Mouse (Mus musculus) frontal cortex, postnatal 14 days (tissue): Measurements from ENCODE around the gene Abcc3.
"Not testable (repeated sequence)": the region's sequence is repeated elsewhere in the genome, so short reads cannot be mapped to it uniquely, and the experiment has no call there.

ENCODE experiments used
- DNase-seq, 2 experiments: peaks; one replicate each; pipeline ENCODE4 v3.0.0; 2022; ENCODE audit warnings: low spot score in 2 of 2

The Abcc3 gene

DNA sequence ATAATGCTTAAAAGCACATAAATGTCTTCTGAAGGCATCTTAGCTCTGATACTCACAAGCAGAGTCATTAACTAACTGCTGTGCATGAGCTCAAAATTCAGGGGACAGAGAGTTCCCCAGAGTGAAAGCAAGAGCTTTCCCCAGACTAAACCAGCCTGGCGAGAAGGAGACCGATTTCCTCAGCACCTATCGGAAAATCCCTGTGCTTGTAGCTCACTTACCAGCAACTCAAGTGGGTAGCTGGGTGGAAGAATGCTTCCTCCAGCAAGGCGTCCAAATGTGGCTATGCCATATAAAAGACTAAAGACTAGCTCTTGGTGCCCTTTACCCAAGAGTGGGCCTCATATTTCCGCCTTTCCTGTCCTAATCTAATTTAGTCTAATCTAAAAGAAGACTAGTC lies 9.9 kb upstream of the Abcc3 start:
- no peak for DNase-seq

DNA sequence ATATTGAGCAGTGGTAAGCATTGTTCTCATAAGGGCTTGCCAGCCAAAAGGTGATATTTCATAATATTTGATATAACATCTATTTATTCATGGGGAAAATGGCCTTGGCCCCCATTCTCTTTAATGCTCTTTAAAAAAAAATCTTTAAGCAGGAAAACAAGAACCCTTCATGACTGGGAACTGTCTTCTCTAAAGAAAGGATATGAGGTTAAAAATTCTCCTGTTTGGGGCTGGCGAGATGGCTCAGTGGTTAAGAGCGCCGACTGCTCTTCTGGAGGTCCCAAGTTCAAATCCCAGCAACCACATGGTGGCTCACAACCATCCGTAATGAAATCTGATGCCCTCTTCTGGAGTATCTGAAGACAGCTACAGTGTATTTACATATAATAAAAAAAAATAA lies 9.2 kb upstream of the Abcc3 start:
- DNase-seq = not testable (repeated sequence)

DNA sequence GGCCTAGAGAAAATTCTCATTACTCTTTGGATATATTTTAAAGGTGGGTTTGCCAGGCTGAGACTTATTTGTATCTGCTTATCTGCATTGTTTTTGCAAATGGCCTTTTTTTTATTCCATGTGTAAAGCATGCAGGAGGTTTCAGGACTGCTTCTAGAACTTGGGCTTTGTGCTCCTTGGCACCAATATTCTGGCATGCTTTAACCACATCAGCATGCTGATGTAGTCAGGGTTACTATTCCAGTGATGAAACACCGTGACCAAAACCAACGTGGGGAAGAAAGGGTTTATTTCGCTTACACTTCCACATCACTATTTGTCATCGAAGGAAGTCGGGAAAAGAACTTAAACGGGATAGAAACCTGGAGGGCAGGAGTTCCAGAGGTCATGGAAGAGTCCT lies 8.2 kb upstream of the Abcc3 start:
- DNase-seq = no peak

DNA sequence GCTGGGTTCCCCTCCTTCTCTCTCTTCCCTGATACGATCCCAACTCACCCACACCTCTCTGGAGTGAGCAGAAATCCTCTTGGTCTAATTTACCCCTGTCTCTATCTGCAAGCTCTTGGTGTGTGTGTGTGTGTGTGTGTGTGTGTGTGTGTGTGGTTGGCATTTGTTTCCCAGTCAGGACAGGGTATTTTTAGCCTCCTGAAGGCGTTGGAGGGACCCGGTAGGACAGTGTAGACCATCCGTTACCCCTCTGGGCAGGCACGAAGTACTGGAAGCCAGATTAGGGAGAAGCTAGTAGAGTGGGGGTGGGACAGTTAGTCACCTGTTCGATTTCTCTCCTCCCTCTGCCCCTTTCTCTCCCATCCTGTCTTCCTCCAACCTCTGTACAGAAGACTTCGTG lies 1.3 kb upstream of the Abcc3 start:
- DNase-seq = no peak

DNA sequence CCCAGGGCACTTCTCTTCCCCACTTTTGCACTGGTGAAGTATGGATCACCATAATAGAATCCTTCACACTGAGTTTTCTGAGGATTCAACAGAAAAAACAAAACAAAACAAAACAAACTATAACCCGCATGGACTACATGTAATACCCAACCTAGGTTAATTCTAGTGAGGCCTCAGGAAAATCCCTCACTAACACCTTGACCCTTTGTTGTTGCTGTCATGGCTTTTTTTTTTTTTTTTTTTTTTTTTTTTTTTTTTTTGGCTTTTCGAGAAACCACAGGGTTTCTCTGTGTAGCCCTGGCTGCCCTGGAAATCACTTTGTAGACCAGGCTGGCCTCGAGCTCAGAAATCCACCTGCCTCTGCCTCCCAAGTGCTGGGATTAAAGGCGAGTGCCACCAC lies 693 bp upstream of the Abcc3 start:
- DNase-seq = not testable (repeated sequence)

DNA sequence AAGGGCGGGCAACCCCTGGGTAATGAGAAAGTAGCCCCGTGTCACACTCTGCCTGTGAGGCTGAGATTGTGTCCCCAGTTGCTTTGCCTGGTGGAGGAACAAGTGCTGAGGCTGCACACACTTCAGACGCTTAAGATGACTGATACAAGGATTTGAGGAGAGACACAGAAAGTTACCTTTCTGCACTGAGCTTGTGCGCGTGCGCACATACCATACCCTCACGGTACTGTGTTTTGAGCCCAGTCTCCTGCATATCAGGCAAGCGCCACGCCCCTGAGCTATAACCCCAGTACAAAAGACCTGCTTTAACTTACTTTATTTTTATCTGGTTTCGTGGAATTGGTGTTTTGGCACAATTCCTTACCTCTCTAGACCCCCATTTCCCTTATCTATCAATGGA lies 1.1 kb downstream of the Abcc3 start:
- no peak for DNase-seq

DNA sequence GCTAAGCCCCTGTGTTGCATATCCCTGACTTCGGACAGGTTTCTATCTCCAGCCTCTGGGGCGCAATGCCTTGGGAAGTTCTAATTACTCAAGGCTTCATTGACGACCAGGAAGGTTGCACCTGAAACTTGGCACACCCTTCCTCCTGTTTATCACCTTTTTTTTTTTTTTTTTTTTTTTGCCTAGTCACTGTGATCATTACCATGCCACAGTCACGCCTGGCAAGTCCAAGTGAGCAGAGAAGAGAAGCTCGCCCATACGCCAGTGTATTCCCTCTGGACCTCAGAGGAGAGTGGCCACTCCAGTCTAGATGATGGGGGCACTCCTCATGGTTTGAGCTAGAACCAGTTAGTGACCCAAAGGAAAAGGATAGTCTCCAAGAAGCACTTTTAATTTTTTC lies 2.0 kb downstream of the Abcc3 start:
- no peak for DNase-seq

DNA sequence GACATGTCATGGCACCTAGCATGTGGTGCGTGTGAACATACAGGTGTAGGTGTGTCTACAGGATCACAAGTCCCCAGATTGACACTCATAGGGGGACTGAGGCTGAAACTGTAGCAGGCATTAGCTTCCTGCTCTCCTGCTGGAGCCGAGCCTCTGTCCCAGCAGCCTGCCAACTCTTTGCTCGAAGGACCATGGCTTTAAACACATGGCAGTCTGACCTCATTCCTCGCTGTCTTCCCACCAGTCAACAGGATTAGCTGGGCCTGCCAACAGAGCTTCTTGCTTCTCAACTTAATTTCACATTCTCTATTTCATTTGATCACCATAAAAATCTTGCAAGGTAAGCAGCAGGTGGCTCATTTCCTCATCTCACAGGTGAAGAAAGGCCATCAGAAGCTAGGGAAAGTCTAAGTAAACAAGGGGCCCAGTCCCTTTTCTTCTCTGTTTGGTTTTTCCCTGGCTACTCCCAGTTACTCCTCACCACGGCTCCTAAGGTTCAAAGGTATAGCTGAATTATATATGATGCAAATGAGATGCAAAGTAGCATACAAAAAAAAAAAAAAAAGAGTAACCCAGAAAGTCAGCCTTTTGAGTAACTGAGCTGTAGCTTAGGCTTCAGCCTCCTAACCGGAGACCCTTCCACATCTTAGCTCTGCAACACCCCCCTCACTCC lies 2.9 kb downstream of the Abcc3 start:
- DNase-seq = no peak

DNA sequence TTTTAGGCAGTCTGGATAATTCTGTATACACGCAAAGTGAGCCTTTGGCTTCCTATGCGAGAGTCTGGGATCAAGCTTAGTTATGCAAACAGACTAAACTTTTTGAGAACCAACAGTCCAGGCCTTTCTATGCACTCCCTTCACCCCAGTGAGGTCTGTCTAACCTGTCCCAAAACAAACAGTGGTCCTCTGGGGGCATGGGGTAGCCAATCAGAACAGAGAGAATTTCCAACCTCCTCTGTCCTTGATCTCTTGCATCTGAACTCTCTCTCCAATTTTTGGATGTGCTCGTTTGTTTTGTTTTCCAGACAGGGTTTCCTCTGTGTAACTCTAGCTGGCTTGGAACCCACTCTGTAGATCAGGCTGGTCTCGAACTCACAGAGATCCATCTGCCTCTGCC lies 3.8 kb downstream of the Abcc3 start:
- DNase-seq = no peak

DNA sequence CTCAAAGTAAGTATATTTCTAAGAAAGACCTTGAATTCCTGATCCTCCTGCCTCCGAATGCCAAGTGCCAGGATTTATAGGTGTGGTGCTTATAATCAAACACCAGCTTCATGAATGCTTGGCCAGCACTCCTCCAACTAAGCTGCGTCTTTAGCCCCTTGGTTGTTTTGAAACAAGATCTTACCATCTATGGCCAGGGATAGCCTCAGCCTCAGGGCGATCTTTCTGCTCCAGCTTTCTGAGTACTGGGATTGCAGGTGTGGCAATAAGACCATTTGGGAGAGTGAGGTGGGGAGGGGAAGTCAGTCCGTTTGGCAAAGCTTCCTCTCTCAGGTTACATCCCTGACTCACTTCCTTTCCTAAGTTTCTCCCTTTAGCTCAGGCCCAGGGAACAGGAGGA lies 5.0 kb downstream of the Abcc3 start:
- DNase-seq = no peak

DNA sequence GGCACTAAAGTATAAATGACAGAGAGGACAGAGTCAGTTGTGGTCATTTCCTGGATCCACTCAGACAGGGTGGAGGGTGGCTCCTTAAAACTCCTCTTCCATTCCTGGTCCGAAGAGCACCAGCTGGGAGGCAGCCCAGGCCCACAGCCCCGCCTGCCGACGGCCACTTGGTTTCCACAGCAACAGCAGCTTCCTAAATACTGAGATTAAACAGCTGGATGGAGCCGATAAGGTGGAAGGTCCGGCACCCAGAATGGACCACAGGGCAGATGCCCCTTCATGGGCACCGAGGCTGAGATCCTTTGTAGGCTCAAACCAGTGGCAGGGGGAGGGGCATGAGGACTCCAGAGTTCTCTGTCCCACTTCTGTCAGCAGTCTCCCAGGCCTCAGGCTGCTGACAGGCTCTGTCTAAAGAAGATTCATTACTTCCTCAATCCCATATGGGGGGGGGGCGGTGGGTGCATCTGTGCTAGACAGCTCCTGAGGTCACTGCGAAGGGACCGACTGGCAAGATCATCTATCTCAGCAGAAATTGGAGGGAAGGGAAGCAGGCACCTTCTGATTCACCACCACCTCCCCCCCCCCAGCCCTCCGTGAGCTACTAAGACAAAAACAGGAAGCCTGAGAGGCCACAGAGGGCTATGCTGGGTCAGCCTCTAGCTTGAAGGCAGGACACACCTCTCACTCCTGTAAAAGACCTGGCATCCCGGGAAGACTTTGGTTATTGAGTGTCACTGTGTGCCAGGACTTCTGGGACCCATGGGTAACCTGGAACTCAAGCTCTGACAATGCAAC lies 6.6 kb downstream of the Abcc3 start:
- DNase-seq = no peak

DNA sequence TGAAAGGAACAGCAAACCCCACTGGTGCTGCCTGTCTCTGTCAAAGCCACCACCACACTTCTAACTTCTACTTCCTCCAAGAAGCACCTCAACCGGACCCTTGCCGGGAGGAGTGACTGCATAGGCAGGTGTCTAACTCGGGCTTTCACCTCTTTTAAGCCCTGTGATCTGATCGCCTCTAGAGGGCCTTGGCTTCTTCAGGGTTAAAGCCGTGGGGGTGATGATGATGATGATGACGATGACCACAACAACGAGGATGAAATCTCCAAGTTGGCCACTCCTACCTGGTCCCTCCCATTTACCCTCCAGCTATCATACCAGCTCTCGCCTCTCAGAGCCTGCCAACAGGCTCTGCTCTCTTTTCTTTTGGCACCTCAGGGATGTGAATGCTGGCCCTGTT lies 13.1 kb downstream of the Abcc3 start:
- DNase-seq = no peak

DNA sequence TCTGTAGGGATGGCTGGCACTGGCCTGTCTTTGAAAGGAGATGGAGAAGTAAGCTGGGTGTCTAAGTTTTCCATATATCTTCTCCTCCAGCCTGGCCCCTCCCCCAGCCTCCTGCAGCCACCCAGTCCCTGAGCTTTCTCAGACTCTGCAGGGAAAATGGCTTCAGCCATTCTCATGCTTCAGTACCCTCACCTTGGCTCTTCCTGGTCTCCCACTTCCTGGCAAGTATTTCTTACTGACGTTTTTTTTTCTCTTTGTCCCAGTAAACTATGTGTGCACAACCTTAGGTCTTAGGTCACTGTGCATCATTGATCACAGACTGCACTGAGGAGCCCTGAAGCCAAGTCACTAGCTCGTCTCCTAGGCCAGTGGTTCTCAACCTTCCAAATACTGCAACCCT lies 13.7 kb downstream of the Abcc3 start:
- DNase-seq = no peak

DNA sequence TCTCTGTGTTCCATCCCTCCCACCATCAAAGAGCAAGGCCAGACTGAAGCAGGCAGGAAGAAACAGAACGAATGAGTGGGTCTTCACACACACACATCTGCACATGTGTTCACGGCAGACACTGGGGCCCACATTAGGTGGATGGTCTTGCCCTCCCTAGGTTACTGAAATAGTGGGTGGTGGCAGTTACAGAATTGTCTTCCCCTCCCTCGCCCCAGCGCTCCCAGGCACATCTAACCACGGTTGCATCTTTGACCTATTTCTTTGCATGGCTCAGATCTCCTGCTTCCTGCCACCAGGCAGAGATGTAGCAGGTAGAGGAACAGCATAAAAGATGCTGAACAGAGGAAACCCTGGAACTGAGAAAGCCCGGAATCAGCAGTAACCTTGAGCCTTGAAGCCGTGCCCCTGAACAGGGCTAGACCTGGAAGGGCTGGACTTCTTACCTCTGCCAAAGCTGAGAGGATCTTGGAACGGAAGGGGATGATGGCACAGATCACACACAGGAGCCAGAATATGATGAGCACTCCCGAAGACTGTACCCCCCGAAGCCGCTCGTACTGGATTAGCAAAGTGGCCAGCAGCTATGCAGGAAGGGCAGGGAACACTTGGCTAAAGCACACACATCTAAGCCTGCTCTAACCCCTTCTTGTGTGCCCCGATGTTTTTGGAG lies 18.4 kb downstream of the Abcc3 start:
- no peak for DNase-seq

DNA sequence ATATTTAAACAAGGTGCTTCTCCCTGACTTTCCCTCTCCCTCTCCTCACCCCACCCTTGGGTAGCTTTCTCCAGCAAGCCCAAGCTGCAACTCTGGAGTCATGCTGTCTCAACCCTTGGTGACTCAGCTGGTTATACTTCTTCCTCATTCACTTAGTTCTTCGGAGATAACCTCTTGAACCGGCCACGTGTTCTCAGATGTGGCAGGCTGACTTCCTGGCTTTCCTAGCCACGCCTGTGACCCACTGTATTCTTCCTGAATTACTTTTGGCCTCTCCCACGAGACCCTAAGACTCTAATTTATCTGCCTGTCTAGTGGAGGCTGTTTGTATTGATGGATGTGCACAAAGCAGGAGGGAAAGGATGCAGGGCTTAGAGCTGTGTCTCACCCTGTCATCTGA lies 22.0 kb downstream of the Abcc3 start:
- no peak for DNase-seq

DNA sequence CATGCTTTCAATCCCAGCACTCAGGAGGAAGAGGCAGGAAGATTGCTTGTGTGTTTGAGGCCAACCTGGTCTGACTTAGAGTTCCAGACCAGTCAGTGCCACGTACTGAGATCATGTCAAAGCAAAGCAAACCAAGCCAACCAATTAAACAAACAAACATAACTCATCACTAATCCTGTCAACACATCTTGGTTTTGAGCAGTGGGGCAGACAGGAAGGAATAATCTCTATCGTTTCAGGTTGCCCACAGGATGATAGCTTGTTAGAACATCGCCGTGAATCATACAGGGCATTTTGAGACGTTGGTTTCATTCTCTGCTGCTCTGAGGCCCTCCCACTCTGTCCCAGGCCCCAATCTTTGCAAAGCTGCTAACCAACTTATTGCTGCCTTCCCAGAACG lies 22.8 kb downstream of the Abcc3 start:
- DNase-seq = no peak

DNA sequence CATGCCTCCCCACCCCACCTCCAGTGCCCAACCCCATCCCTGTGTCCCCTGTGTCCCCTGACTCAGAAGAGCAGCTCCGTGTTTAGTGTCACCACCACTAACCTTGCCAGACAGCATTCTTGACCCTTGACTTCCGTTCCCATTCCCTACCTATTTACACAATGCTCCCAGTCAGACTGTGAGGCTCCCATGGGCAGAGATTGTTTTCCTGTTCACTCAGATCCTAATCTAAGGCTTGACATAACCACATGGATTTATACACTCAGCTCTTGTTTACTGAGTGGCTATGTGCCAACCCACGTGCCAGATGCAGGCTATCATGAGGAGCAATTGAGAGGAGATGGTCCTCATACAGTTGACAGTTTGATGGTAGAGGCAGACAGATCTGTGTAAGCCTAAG lies 27.5 kb downstream of the Abcc3 start:
- no peak for DNase-seq

DNA sequence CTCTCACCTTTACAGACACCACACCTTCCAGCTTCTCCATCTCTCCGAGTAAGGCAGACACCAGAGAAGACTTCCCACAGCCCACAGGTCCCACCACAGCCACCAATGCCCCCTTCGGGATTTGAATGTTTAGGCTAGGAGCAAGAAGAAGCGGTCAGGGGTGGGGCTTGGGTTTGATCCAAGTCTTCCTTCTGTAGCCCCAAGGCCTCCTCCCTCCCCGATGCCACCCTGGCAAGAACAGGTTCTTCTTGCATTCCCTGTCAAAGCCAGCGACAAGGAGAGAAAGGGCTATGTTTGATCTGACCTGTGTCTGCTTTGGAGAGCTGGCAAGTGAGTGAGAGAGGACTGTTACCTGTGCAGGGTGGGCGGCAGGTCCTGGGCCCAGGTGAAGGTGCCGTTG lies 29.1 kb downstream of the Abcc3 start:
- no peak for DNase-seq

DNA sequence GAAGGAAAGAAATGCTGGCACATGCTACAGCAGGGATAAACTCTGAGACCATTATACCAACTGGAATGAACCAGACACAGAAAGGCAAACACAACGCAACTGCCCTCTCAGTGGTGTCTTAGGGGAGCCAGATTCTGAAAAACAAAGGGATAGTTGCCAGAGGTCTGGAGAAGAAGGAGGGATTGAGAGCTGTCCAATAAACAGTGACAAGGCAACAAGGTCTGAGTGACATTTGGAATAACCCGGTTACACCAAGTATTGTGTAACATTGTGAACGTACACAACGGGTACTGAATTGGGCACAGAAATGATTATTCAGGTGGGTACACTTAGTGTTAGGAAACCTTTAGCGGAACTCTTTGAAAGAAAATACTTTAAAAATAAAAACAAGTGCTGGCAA lies 30.7 kb downstream of the Abcc3 start:
- DNase-seq = no peak

DNA sequence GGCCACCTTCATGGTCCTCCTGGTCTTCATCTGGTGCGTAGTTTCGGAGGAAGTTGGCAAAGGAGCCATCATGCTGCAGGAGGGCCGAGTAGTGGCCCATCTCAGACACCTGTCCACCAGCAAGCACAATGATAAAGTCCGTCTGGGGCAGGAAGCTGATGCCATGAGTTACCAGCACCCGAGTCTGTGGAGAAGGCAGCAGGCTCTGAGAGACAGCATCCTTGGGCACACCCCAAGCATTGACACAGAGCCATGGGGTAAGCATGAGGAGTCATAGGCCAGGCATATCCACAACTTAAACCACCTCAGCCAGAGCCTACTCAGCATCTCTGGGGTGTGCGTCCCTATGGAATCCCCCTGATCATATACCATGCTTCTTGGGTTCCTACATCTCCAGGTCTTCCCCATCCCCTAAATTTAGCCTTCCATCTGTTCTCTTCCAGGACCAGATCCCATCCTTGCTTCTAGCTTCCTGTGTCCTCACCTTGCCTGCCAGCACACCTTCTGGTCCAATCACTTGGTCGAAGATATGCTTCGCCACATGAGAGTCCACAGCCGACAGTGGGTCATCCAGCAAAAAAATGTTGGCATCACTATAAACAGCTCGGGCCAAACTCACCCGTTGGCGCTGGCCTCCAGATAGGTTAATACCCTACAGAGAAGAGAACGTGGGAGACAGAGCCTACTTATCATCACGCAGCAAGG lies 31.5 kb downstream of the Abcc3 start:
- no peak for DNase-seq

DNA sequence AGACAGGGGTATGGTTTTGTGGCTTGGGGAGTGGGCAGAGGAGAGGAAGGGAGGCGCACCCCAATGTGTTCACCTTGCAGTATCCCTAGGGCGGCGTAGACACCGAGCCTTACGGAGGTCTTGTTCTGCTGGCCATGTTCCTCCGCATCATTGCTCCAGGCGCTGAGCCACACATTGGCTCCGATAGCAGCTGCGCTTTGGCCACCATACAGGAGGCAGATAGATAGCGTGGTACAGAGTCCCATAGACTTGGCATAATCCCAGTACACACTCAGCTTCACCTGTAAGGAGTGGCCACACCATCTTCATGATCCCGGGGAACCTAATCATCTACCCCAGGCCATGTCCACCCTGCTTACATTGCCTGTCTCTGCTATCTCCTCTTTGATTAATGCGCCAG lies 33.6 kb downstream of the Abcc3 start:
- no peak for DNase-seq

DNA sequence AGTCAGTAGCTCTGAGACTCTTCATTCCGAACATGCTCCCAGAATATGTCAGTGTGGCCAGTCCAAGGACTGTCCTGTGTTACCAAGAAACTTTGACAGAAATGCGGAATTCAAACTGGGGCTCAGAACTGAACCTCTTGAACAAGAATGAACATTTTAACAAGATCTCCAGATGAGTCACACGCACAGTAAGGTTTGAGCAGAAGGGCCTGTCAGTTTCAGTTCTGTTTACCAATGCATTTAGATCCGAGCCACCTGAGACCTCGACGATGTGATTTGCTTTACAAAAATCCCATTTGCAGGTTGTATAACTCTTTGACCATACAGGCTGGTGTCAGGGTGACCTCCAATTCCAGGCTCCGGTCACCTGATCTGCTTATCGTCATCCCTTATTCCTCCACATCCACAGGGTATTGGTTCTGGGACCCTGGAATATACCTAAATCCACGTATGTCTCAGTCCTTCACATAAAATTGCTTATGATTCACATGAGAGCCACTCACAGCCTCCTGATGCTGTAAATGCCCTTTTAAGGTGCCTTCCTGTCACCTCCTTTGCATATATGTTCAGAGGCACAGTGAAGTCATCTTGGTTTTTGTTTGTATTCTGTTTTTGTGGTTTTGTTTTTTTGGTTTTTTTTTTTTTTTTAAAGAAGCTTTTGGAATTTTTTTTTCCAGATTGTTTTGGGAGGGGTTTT lies 37.1 kb downstream of the Abcc3 start:
- DNase-seq = no peak
